Mouse (Mus musculus) lung, embryonic 15.5 days (tissue): ENCODE results near the gene Efcc1. TPM values are rescaled to one million over a fixed set of nuclear protein-coding genes. Genes with fewer than 3 reads are reported as not detected.

ENCODE experiments used
- ATAC-seq: fragments of 200-750 bp; cut with Nextera tagmentation; 2 replicates; pipeline ENCODE4 v1.8.0; 2017; ENCODE audit warnings: moderate number of reproducible peaks, borderline replicate concordance; ENCODE audit not compliant: low FRiP score, low TSS enrichment; ENCODE audit errors: extremely low read depth
- H3K27ac ChIP-seq: fragments of 300-500 bp; sonication (generic); 2 replicates; pipeline ENCODE4 v1.5.1; 2015; ENCODE audit warnings: moderate library complexity, mild to moderate bottlenecking, inconsistent platforms
- H3K27me3 ChIP-seq: fragments of 300-500 bp; sonication (generic); 2 replicates; pipeline ENCODE4 v1.6.1; 2015; ENCODE audit warnings: inconsistent platforms
- H3K36me3 ChIP-seq: fragments of 300-500 bp; sonication (generic); 2 replicates; pipeline ENCODE4 v1.6.1; 2015; ENCODE audit warnings: inconsistent platforms
- H3K4me1 ChIP-seq: fragments of 300-500 bp; sonication (generic); 2 replicates; pipeline ENCODE4 v1.6.1; 2015; ENCODE audit warnings: inconsistent platforms
- H3K4me2 ChIP-seq: fragments of 300-500 bp; sonication (generic); 2 replicates; pipeline ENCODE4 v1.6.1; 2015; ENCODE audit warnings: inconsistent platforms, mild to moderate bottlenecking, moderate library complexity
- H3K4me3 ChIP-seq: fragments of 300-500 bp; sonication (generic); 2 replicates; pipeline ENCODE4 v1.5.1; 2015; ENCODE audit warnings: mild to moderate bottlenecking, inconsistent platforms
- H3K9ac ChIP-seq: fragments of 300-500 bp; sonication (generic); 2 replicates; pipeline ENCODE4 v1.6.1; 2015; ENCODE audit warnings: inconsistent platforms
- H3K9me3 ChIP-seq: fragments of 300-500 bp; sonication (generic); 2 replicates; pipeline ENCODE4 v1.6.1; 2016; ENCODE audit warnings: inconsistent platforms
- WGBS: fragments of 180-500 bp; shearing (Covaris S2); methylation state at CpG from one replicate; pipeline ENCODE4 v1.1.7; 2015; 5-methylcytosine and 5-hydroxymethylcytosine counted together
- polyA plus RNA-seq: library from polyadenylated mRNA; unstranded; fragments of >200 nt; fragmentation: Nextera tagmentation; extraction: Ambion mirVana; gene quantifications from 2 replicates; pipeline ENCODE4 v1.2.1, GENCODE M21; 2015

Gene Efcc1
- polyA plus RNA-seq, 1 experiment from 2014 or later: 6.0 TPM

- Histone ChIP-seq H3K9ac (no peak overlapping the region), H3K27ac (no peak overlapping the region), H3K9me3 (no peaks in the 10 kb centered on the region), H3K4me2 (no peak overlapping the region), H3K27me3 (no peaks in the 10 kb centered on the region), H3K4me3 (no peak overlapping the region), H3K4me1 (no peaks in the 10 kb centered on the region), H3K36me3 (0 out of 2 replicates have a peak, but pooled peaks cover 9% of the 10 kb centered on the region)
- no peak for ATAC-seq
- WGBS: 70% methylated on average over 6 of the region's 6 CpGs
These were observed 64.9 kb downstream of the Efcc1 start for GRCm38 (mm10) chr6:87795385-87796150.

- 79% methylated on average over 6 of the region's 6 CpGs for WGBS
- Histone ChIP-seq H3K9ac (no peak overlapping the region), H3K4me2 (no peak overlapping the region), H3K27ac (no peak overlapping the region), H3K36me3 (0 out of 2 replicates have a peak, but pooled peaks cover 9% of the 10 kb centered on the region), H3K4me3 (no peak overlapping the region), H3K9me3 (no peaks in the 10 kb centered on the region), H3K27me3 (no peaks in the 10 kb centered on the region), H3K4me1 (no peaks in the 10 kb centered on the region)
- ATAC-seq: no peak
These were observed 65.7 kb downstream of the Efcc1 start for GRCm38 (mm10) chr6:87796251-87796880.

- 36% methylated on average over 2 of the region's 2 CpGs for WGBS
- H3K9me3 ChIP-seq: no peaks in the 10 kb centered on the region
- 0 out of 2 replicates have a peak, but pooled peaks cover 3% of the 10 kb centered on the region for H3K36me3 ChIP-seq
- no peak overlapping the region for H3K9ac ChIP-seq
- ATAC-seq: no peak
- H3K4me2 ChIP-seq: no peak overlapping the region
- no peaks in the 10 kb centered on the region for H3K27me3 ChIP-seq
- H3K27ac ChIP-seq: no peak overlapping the region
- H3K4me1 ChIP-seq: no peaks in the 10 kb centered on the region
- H3K4me3 ChIP-seq: no peak overlapping the region
These were observed 66.7 kb downstream of the Efcc1 start for GRCm38 (mm10) chr6:87797321-87797720.

- Histone ChIP-seq H3K4me1 (no peaks in the 10 kb centered on the region), H3K27ac (no peak overlapping the region), H3K36me3 (no peaks in the 10 kb centered on the region), H3K27me3 (no peaks in the 10 kb centered on the region), H3K9ac (no peak overlapping the region), H3K4me3 (no peak overlapping the region), H3K4me2 (no peak overlapping the region), H3K9me3 (no peaks in the 10 kb centered on the region)
- 73% methylated on average over 6 of the region's 6 CpGs for WGBS
- no peak for ATAC-seq
These were observed 68.9 kb downstream of the Efcc1 start for GRCm38 (mm10) chr6:87799576-87799975.

- Histone ChIP-seq H3K9me3 (no peaks in the 10 kb centered on the region), H3K9ac (no peak overlapping the region), H3K4me2 (no peak overlapping the region), H3K4me1 (0 out of 2 replicates have a peak, but pooled peaks cover 4% of the 10 kb centered on the region), H3K27ac (no peak overlapping the region), H3K27me3 (no peaks in the 10 kb centered on the region), H3K4me3 (no peak overlapping the region), H3K36me3 (no peaks in the 10 kb centered on the region)
- WGBS: 84% methylated on average over 7 of the region's 7 CpGs
- ATAC-seq: no peak
These were observed 71.8 kb downstream of the Efcc1 start for GRCm38 (mm10) chr6:87802462-87802861.

- 61% methylated on average over 1 of the region's 1 CpGs for WGBS
- ATAC-seq: no peak
- Histone ChIP-seq H3K9ac (no peak overlapping the region), H3K9me3 (no peaks in the 10 kb centered on the region), H3K4me2 (no peak overlapping the region), H3K27me3 (no peaks in the 10 kb centered on the region), H3K36me3 (no peaks in the 10 kb centered on the region), H3K4me3 (no peak overlapping the region), H3K27ac (no peak overlapping the region), H3K4me1 (0 out of 2 replicates have a peak, but pooled peaks cover 4% of the 10 kb centered on the region)
These were observed 73.4 kb downstream of the Efcc1 start for GRCm38 (mm10) chr6:87804036-87804435.

GRCm38 (mm10) chr6:87804886-87805285 lies 74.2 kb downstream of the Efcc1 start:
- 69% methylated on average over 7 of the region's 7 CpGs for WGBS
- no peak for ATAC-seq
- no peaks in the 10 kb centered on the region for H3K9me3 ChIP-seq

GRCm38 (mm10) chr6:87805448-87805847 lies 74.8 kb downstream of the Efcc1 start:
- Histone ChIP-seq H3K9ac (no peak overlapping the region), H3K4me1 (peaks cover 12% of the 10 kb centered on the region; the same call in 1 of the 2 replicates), H3K36me3 (no peaks in the 10 kb centered on the region), H3K4me2 (no peak overlapping the region), H3K9me3 (no peaks in the 10 kb centered on the region), H3K27ac (no peak overlapping the region), H3K27me3 (no peaks in the 10 kb centered on the region), H3K4me3 (no peak overlapping the region)
- ATAC-seq: no peak
- 86% methylated on average over 7 of the region's 7 CpGs for WGBS

More at GRCm38 (mm10) chr6:87804886-87805285, 74.2 kb downstream of the Efcc1 start:
- H3K4me3 ChIP-seq: no peak overlapping the region
- H3K9ac ChIP-seq: no peak overlapping the region
- no peaks in the 10 kb centered on the region for H3K36me3 ChIP-seq
- no peak overlapping the region for H3K4me2 ChIP-seq
- H3K27me3 ChIP-seq: no peaks in the 10 kb centered on the region
- H3K4me1 ChIP-seq: 0 out of 2 replicates have a peak, but pooled peaks cover 8% of the 10 kb centered on the region
- H3K27ac ChIP-seq: no peak overlapping the region

Other genes starting within 250 kb of the Efcc1 start
- 8.3 and 8.7 TPM in 2 replicates for gene Arhgap25, start 197.6 kb upstream of the Efcc1 start, polyA plus RNA-seq
- gene Prokr1, start 140.1 kb upstream of the Efcc1 start, polyA plus RNA-seq: 2.5 and 2.6 TPM in 2 replicates
- gene Aplf, start 58.7 kb upstream of the Efcc1 start, polyA plus RNA-seq: 13.8 and 14.6 TPM in 2 replicates
- gene Gp9, start 47.2 kb downstream of the Efcc1 start, polyA plus RNA-seq: 3.9 and 4.7 TPM in 2 replicates
- gene Rab43, start 81.3 kb downstream of the Efcc1 start, polyA plus RNA-seq: 12.6 and 12.9 TPM in 2 replicates
- gene Gm45140, start 104.9 kb downstream of the Efcc1 start, polyA plus RNA-seq: 2.1 and 2.6 TPM in 2 replicates
- 45.9 and 49.7 TPM in 2 replicates for gene Isy1, start 107.9 kb downstream of the Efcc1 start, polyA plus RNA-seq
- 1,108 and 1,113 TPM in 2 replicates for gene Cnbp, start 120.2 kb downstream of the Efcc1 start, polyA plus RNA-seq
- 171 and 172 TPM in 2 replicates for gene Copg1, start 156.9 kb downstream of the Efcc1 start, polyA plus RNA-seq
- 55.2 and 57.7 TPM in 2 replicates for gene Hmces, start 183.1 kb downstream of the Efcc1 start, polyA plus RNA-seq